Mouse (Mus musculus): ENCODE measurements around the gene Thap8. TPM values are rescaled to one million over a fixed set of nuclear protein-coding genes. Genes with fewer than 3 reads are reported as not detected.

Thap8 gene
- total and polyA plus RNA-seq, 2 experiments, result not detected

- Histone ChIP-seq H3K27ac (replicated peaks; ENCODE audit: insufficient read depth, low read depth, low read length) (no peak overlapping the region), H3K27me3 (ENCODE audit: control insufficient read depth, insufficient read depth, low read length) (no peaks in the 10 kb centered on the region), H3K36me3 (ENCODE audit: control insufficient read depth, insufficient read depth, low read length) (no peaks in the 10 kb centered on the region), H3K9ac (ENCODE audit: low read depth, low read length) (no peak overlapping the region), H3K79me2 (ENCODE audit: control insufficient read depth, insufficient read depth, low read length) (no peaks in the 10 kb centered on the region), H3K4me1 (ENCODE audit: control insufficient read depth, insufficient read depth, low read length) (no peaks in the 10 kb centered on the region), H3K4me3 (ENCODE audit: insufficient read depth, low read depth, low read length) (no peak overlapping the region)
- TF ChIP-seq CTCF (IDR thresholded peaks at IDR 0.05; ENCODE audit: low read depth, low read length), result no peak
- TF ChIP-seq POLR2A (IDR thresholded peaks at IDR 0.05; ENCODE audit: extremely low read depth, insufficient read depth, low read length), result no peak
- 68% methylated on average over 10 of the region's 10 CpGs for WGBS
- DNase-seq (ENCODE audit: extremely low read depth, low read depth, low spot score), result no peak
These were observed 48.5 kb downstream of the Thap8 start for GRCm38 (mm10) chr7:30328379-30328778.

GRCm38 (mm10) chr7:30331887-30332286 is 52.0 kb downstream of the Thap8 start:
- 22% methylated on average over 13 of the region's 13 CpGs for WGBS
- Histone ChIP-seq H3K4me3 (ENCODE audit: insufficient read depth, low read depth, low read length) (no peak overlapping the region), H3K36me3 (ENCODE audit: control insufficient read depth, insufficient read depth, low read length) (no peaks in the 10 kb centered on the region), H3K79me2 (ENCODE audit: control insufficient read depth, insufficient read depth, low read length) (no peaks in the 10 kb centered on the region), H3K27ac (replicated peaks; ENCODE audit: insufficient read depth, low read depth, low read length) (no peak overlapping the region), H3K27me3 (ENCODE audit: control insufficient read depth, insufficient read depth, low read length) (no peaks in the 10 kb centered on the region), H3K4me1 (ENCODE audit: control insufficient read depth, insufficient read depth, low read length) (no peaks in the 10 kb centered on the region), H3K9ac (ENCODE audit: low read depth, low read length) (no peak overlapping the region)
- peak; percentile 66 for DNase-seq (ENCODE audit: extremely low read depth, low read depth, low spot score)
- TF ChIP-seq POLR2A (IDR thresholded peaks at IDR 0.05; ENCODE audit: extremely low read depth, insufficient read depth, low read length), result no peak
- peak; percentile 79 for TF ChIP-seq CTCF (IDR thresholded peaks at IDR 0.05; ENCODE audit: low read depth, low read length)

GRCm38 (mm10) chr7:30332622-30333259 is 52.8 kb downstream of the Thap8 start:
- no peaks in the 10 kb centered on the region for H3K4me1 ChIP-seq (ENCODE audit: control insufficient read depth, insufficient read depth, low read length)

GRCm38 (mm10) chr7:30333436-30333835 is 53.5 kb downstream of the Thap8 start:
- 11% methylated on average over 4 of the region's 4 CpGs for WGBS
- no peaks in the 10 kb centered on the region for H3K4me1 ChIP-seq (ENCODE audit: control insufficient read depth, insufficient read depth, low read length)

More at GRCm38 (mm10) chr7:30332622-30333259, 52.8 kb downstream of the Thap8 start:
- Histone ChIP-seq H3K9ac (ENCODE audit: low read depth, low read length) (no peak overlapping the region), H3K27me3 (ENCODE audit: control insufficient read depth, insufficient read depth, low read length) (no peaks in the 10 kb centered on the region), H3K36me3 (ENCODE audit: control insufficient read depth, insufficient read depth, low read length) (no peaks in the 10 kb centered on the region), H3K79me2 (ENCODE audit: control insufficient read depth, insufficient read depth, low read length) (no peaks in the 10 kb centered on the region), H3K27ac (replicated peaks; ENCODE audit: insufficient read depth, low read depth, low read length) (no peak overlapping the region), H3K4me3 (ENCODE audit: insufficient read depth, low read depth, low read length) (no peak overlapping the region)
- no peak for DNase-seq (ENCODE audit: extremely low read depth, low read depth, low spot score)
- WGBS, result 67% methylated on average over 18 of the region's 18 CpGs
- TF ChIP-seq CTCF (IDR thresholded peaks at IDR 0.05; ENCODE audit: low read depth, low read length) (no peak), POLR2A (IDR thresholded peaks at IDR 0.05; ENCODE audit: extremely low read depth, insufficient read depth, low read length) (no peak)

GRCm38 (mm10) chr7:30334563-30334962 is 54.7 kb downstream of the Thap8 start:
- Histone ChIP-seq H3K9ac (ENCODE audit: low read depth, low read length) (no peak overlapping the region), H3K27me3 (ENCODE audit: control insufficient read depth, insufficient read depth, low read length) (no peaks in the 10 kb centered on the region), H3K4me1 (ENCODE audit: control insufficient read depth, insufficient read depth, low read length) (no peaks in the 10 kb centered on the region), H3K36me3 (ENCODE audit: control insufficient read depth, insufficient read depth, low read length) (no peaks in the 10 kb centered on the region), H3K27ac (replicated peaks; ENCODE audit: insufficient read depth, low read depth, low read length) (no peak overlapping the region), H3K79me2 (ENCODE audit: control insufficient read depth, insufficient read depth, low read length) (no peaks in the 10 kb centered on the region), H3K4me3 (ENCODE audit: insufficient read depth, low read depth, low read length) (no peak overlapping the region)
- TF ChIP-seq POLR2A (IDR thresholded peaks at IDR 0.05; ENCODE audit: extremely low read depth, insufficient read depth, low read length) (no peak), CTCF (IDR thresholded peaks at IDR 0.05; ENCODE audit: low read depth, low read length) (no peak)
- no peak for DNase-seq (ENCODE audit: extremely low read depth, low read depth, low spot score)
- WGBS, result 75% methylated on average over 5 of the region's 5 CpGs

More at GRCm38 (mm10) chr7:30333436-30333835, 53.5 kb downstream of the Thap8 start:
- Histone ChIP-seq H3K27ac (replicated peaks; ENCODE audit: insufficient read depth, low read depth, low read length) (no peak overlapping the region), H3K9ac (ENCODE audit: low read depth, low read length) (no peak overlapping the region), H3K79me2 (ENCODE audit: control insufficient read depth, insufficient read depth, low read length) (no peaks in the 10 kb centered on the region), H3K27me3 (ENCODE audit: control insufficient read depth, insufficient read depth, low read length) (no peaks in the 10 kb centered on the region), H3K36me3 (ENCODE audit: control insufficient read depth, insufficient read depth, low read length) (no peaks in the 10 kb centered on the region), H3K4me3 (ENCODE audit: insufficient read depth, low read depth, low read length) (no peak overlapping the region)
- DNase-seq (ENCODE audit: extremely low read depth, low read depth, low spot score), result peak; percentile 33
- TF ChIP-seq CTCF (IDR thresholded peaks at IDR 0.05; ENCODE audit: low read depth, low read length) (no peak), POLR2A (IDR thresholded peaks at IDR 0.05; ENCODE audit: extremely low read depth, insufficient read depth, low read length) (no peak)

- Histone ChIP-seq H3K36me3 (ENCODE audit: control insufficient read depth, insufficient read depth, low read length) (no peaks in the 10 kb centered on the region), H3K79me2 (ENCODE audit: control insufficient read depth, insufficient read depth, low read length) (no peaks in the 10 kb centered on the region), H3K27ac (replicated peaks; ENCODE audit: insufficient read depth, low read depth, low read length) (no peak overlapping the region), H3K9ac (ENCODE audit: low read depth, low read length) (no peak overlapping the region), H3K4me1 (ENCODE audit: control insufficient read depth, insufficient read depth, low read length) (no peaks in the 10 kb centered on the region), H3K4me3 (ENCODE audit: insufficient read depth, low read depth, low read length) (no peak overlapping the region), H3K27me3 (ENCODE audit: control insufficient read depth, insufficient read depth, low read length) (no peaks in the 10 kb centered on the region)
- WGBS, result 81% methylated on average over 6 of the region's 6 CpGs
- TF ChIP-seq POLR2A (IDR thresholded peaks at IDR 0.05; ENCODE audit: extremely low read depth, insufficient read depth, low read length) (no peak), CTCF (IDR thresholded peaks at IDR 0.05; ENCODE audit: low read depth, low read length) (no peak)
- DNase-seq (ENCODE audit: extremely low read depth, low read depth, low spot score), result no peak
These were observed 55.8 kb downstream of the Thap8 start for GRCm38 (mm10) chr7:30335688-30336087.
